Mouse (Mus musculus) neutrophil, adult 59 days (primary cell): Measurements from ENCODE around the gene 5530400C23Rik. TPM values are rescaled to one million over a fixed set of nuclear protein-coding genes. Genes with fewer than 3 reads are reported as not detected.

Experiments
- total RNA-seq, 2 experiments: library from RNA; stranded (reverse); gene quantifications; 1 replicate in 1 of 2; 2 replicates in 1 of 2; pipeline ENCODE4 v1.2.4; 2023

Gene 5530400C23Rik
- total RNA-seq = not detected

GRCm38 (mm10) chr6:133291916-133292315 is at the start of gene 5530400C23Rik:
Gene 5530400C23Rik, plus strand, starts transcription at chr6:133292216.

Other genes with a start within 250 kb of the 5530400C23Rik start
- not detected for gene Tas2r140, start 236.4 kb upstream of the 5530400C23Rik start, total RNA-seq
- 1 to 10 TPM; 5.6 to 8.4 TPM for gene Smim10l1, start 187.3 kb upstream of the 5530400C23Rik start, total RNA-seq